Mouse (Mus musculus) liver, embryonic 12.5 days (tissue): Measurements from ENCODE around the gene Pigc. TPM values are rescaled to one million over a fixed set of nuclear protein-coding genes. Genes with fewer than 3 reads are reported as not detected.

Experiments used
- ATAC-seq: fragments of 200-750 bp; cut with Nextera tagmentation; 2 replicates; pipeline ENCODE4 v1.8.0; 2017; ENCODE audit warnings: moderate number of reproducible peaks, mild to moderate bottlenecking, moderate library complexity
- H3K27ac ChIP-seq: fragments of 300-500 bp; sonication (generic); 2 replicates; pipeline ENCODE4 v1.5.1; 2016; ENCODE audit warnings: mild to moderate bottlenecking
- H3K27me3 ChIP-seq: fragments of 300-500 bp; sonication (generic); replicated peaks from 2 replicates; pipeline ENCODE4 v1.6.1; 2016; ENCODE audit warnings: mild to moderate bottlenecking, moderate library complexity
- H3K36me3 ChIP-seq: fragments of 300-500 bp; sonication (generic); 2 replicates; pipeline ENCODE4 v1.6.1; 2016; ENCODE audit warnings: mild to moderate bottlenecking, moderate library complexity
- H3K4me1 ChIP-seq: fragments of 300-500 bp; sonication (generic); 2 replicates; pipeline ENCODE4 v1.6.1; 2016
- H3K4me2 ChIP-seq: fragments of 300-500 bp; sonication (generic); 2 replicates; pipeline ENCODE4 v1.6.1; 2016; ENCODE audit warnings: mild to moderate bottlenecking, moderate library complexity
- H3K4me3 ChIP-seq: fragments of 300-500 bp; sonication (generic); 2 replicates; pipeline ENCODE4 v1.5.1; 2016; ENCODE audit warnings: mild to moderate bottlenecking, moderate library complexity
- H3K9ac ChIP-seq: fragments of 300-500 bp; sonication (generic); 2 replicates; pipeline ENCODE4 v1.6.1; 2016; ENCODE audit warnings: mild to moderate bottlenecking, moderate library complexity
- H3K9me3 ChIP-seq: fragments of 300-500 bp; sonication (generic); replicated peaks from 2 replicates; pipeline ENCODE4 v1.6.1; 2016; ENCODE audit warnings: mild to moderate bottlenecking, moderate library complexity
- WGBS: fragments of 180-500 bp; shearing (Covaris S2); methylation state at CpG from one replicate; pipeline ENCODE4 v1.1.7; 2016; ENCODE audit not compliant: insufficient replicate concordance; 5-methylcytosine and 5-hydroxymethylcytosine counted together
- polyA plus RNA-seq: library from polyadenylated mRNA; unstranded; fragments of >200 nt; fragmentation: Nextera tagmentation; extraction: Ambion mirVana; gene quantifications from 2 replicates; pipeline ENCODE4 v1.2.1, GENCODE M21; 2016

Gene Pigc
- polyA plus RNA-seq, 1 experiment from 2014 or later: 12.2 TPM

DNA sequence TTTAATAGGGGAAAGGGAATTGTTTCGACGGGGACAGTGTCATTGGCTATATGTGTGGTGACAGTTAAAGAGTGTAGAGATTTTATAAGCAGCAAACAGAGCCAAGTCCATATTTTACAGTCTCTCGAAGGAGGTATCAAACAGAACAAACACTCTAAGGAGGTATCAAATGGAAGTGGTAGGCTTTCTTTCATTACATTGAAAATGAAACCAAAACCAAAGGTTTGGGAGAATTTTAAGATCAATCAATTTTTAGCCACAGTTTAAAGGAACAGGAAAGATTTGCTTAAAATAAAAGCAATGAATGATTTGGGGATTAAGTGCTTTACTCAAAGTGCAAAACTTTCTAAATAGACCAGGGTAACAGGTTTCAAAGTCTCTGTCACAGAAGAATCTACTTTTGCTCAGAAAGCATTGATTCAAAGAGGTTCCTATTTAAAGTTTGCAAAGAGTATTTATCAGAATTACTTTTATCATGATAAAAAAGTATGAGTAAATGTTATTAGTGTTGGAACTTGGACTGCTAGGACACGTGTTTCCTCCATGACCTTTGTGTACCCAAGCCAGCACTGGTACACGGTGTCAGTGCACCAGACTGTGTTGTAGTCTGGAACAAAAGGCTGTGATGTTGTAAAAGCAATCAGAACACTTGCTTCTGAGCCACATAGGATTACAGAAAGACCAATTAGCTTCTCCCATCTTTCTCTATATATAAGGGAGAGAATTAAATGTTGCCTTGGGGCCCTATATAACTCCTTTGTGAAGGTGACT lies 17.8 kb upstream of the Pigc start:
- WGBS: 60% methylated on average over 5 of the region's 5 CpGs
- Histone ChIP-seq H3K9ac (no peak overlapping the region), H3K4me1 (no peaks in the 10 kb centered on the region), H3K27ac (no peak overlapping the region), H3K36me3 (no peaks in the 10 kb centered on the region), H3K4me3 (no peak overlapping the region), H3K9me3 (no peaks in the 10 kb centered on the region), H3K4me2 (no peak overlapping the region), H3K27me3 (no peaks in the 10 kb centered on the region; the same call in 1 of the 2 replicates)
- no peak for ATAC-seq

DNA sequence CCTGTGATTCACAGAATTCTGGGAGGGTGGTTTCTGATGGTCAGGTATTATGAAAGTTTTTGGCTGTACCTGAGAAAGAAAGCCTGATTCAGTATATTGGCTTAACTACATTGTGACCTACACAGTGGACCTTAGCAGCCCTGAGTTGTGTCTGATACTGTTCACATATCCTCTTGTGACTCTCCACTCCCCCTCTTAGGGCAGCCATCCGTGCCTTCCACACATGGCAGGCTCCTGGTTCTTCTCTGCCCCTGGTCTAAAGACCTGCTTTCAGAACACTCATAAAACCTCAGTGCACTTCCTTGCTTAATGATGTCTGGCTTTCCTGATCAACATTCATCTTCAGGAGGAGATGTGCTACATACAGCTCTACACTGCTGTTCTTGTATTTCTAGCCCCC lies 16.4 kb upstream of the Pigc start:
- ATAC-seq: no peak
- no peaks in the 10 kb centered on the region for H3K9me3 ChIP-seq
- no peaks in the 10 kb centered on the region for H3K36me3 ChIP-seq
- no peak overlapping the region for H3K4me3 ChIP-seq
- H3K27me3 ChIP-seq: peaks cover 5% of the 10 kb centered on the region; the same call in 1 of the 2 replicates
- no peak overlapping the region for H3K27ac ChIP-seq
- no peak overlapping the region for H3K4me2 ChIP-seq
- H3K9ac ChIP-seq: no peak overlapping the region
- H3K4me1 ChIP-seq: no peaks in the 10 kb centered on the region
- 52% methylated on average over 1 of the region's 1 CpGs for WGBS

DNA sequence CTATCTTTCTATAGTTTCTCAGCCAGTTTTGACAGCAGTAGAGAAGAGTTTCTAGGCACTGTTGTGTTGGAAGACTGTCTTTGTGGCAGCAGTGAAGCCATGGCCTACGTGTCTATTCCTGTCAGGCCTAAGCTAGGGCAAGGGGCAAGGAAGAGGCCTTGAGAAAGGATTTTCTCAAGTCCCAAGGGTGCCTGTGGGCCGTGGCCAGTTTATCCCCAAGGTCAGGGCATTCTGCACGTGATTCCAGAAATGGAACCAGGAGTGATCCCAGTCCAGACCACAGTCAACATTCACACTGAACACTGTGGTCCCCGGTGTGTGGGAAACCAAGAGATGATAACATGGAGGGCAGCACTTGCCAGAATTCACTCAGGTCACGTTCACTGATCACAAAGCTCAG lies 13.1 kb upstream of the Pigc start:
- Histone ChIP-seq H3K9me3 (no peaks in the 10 kb centered on the region), H3K36me3 (no peaks in the 10 kb centered on the region), H3K27ac (no peak overlapping the region), H3K27me3 (0 out of 2 replicates have a peak, but pooled peaks cover 5% of the 10 kb centered on the region), H3K4me2 (no peak overlapping the region), H3K4me3 (no peak overlapping the region), H3K9ac (no peak overlapping the region), H3K4me1 (no peaks in the 10 kb centered on the region)
- ATAC-seq: no peak
- WGBS: 44% methylated on average over 5 of the region's 5 CpGs

DNA sequence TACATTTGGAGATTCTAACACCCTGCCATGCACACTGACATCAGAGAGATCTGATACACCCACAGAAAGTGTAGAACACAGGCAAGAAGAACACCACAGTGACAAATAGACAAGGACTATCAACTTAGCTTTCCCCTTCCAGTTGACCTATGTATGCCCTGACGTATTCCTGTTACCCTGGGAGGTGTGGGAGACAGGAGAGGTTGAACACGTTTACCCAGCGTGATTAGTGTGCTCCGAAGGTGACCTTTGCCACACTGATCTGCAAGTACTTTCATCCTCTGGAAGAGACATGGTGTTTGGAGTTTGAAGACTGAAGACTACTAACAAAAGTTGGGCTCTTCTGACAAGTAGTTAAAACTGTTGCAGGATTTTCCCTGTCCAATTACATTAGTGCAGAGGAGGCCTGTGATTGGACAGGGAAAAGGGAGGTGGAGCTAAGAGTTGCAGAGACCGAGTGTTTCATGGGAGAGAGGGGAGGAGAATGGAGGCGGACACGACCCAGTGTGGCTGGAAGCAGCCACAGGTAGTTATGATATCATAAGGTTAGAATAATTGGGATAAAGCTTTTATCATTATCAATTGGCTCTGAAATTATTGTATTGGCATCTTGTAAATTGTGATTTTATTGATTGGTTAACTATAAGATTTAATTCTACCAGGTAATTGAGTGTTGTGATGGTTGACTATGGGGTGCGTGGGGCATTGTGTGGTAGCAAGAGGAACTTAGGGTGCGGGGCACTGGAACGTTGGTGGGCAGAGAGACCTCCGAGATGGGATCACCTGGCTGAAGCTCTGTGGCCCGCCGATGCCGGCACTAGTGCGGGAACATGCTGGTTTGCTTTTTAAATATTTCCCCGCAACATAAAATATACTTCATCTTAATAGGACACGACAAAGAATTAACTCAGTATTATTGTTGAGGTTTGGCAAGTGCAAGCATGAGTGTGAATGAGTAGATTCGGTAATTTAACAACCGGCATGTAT lies 10.7 kb upstream of the Pigc start:
- no peak overlapping the region for H3K27ac ChIP-seq
- H3K4me2 ChIP-seq: no peak overlapping the region
- H3K36me3 ChIP-seq: no peaks in the 10 kb centered on the region
- ATAC-seq: no peak
- 76% methylated on average over 19 of the region's 19 CpGs for WGBS
- H3K4me3 ChIP-seq: no peak overlapping the region
- H3K4me1 ChIP-seq: no peaks in the 10 kb centered on the region
- 0 out of 2 replicates have a peak, but pooled peaks cover 5% of the 10 kb centered on the region for H3K27me3 ChIP-seq
- no peak overlapping the region for H3K9ac ChIP-seq
- H3K9me3 ChIP-seq: no peaks in the 10 kb centered on the region

DNA sequence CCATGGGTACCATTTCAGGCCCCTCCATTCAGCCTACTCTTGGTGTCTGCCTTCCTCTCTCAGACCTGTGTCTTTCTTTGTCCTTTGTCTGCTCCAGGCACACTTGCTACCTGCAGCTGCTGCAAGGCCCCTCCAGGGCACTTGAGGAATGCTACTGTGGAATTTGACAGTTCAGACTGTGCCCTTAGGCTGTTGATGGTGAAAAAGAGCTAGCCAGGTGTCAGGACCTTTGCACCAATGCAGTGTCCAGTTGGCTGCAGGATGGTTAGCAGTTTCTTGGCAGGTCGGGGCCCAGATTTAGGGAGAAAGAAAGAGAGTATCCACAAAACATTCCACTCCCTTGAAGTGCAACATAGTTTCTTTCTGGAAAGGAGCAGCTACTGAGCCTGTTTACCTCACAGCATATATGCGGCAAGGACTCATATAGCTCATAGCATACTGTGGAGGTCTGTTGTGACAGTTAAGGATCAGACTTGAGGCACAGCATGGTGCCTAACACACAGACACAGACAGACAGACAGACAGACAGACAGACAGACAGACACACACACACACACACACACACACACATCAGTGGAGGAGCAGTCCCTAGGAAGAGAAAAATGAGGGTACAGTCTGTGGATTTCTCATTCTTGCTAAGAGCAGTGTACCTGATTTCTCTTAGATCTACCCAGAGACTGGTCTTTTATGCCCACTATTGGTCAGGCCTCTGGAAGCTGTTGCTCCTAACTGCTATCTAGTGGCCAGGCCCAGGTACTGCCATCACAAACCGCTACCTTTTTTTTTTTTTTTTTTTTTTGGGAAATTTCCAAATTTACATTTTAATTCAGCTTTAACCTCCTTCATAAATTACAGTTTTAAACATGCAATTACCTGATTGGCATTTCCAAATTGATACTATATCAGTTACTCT lies 6.3 kb upstream of the Pigc start:
- H3K36me3 ChIP-seq: no peaks in the 10 kb centered on the region
- no peak overlapping the region for H3K4me3 ChIP-seq
- 50% methylated on average over 3 of the region's 3 CpGs for WGBS
- H3K27ac ChIP-seq: no peak overlapping the region
- no peak overlapping the region for H3K4me2 ChIP-seq
- H3K9me3 ChIP-seq: no peaks in the 10 kb centered on the region
- peak; percentile 49; the same call in 1 of the 2 replicates for ATAC-seq
- H3K9ac ChIP-seq: no peak overlapping the region
- H3K27me3 ChIP-seq: peaks cover 15% of the 10 kb centered on the region; the same call in 1 of the 2 replicates
- no peaks in the 10 kb centered on the region for H3K4me1 ChIP-seq

DNA sequence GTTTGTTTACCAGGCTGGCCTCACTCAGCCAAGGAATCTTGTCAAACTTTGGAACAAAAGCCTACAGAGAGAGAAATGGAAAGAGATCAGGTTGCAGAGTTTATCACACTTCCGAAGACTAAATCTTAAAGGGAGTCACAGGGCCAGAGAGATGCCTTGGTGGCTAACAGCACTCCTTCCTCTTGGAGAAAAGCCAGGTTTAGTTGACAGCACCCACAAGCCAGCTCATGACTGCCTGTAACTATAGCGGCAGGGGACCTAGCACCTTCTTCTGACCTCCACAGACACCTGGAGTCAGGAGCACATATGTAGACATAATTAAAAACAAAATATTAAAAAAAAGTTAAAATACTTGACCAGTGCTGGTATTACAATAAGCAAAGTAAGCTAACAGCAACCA lies 1.1 kb upstream of the Pigc start:
- Histone ChIP-seq H3K9ac (no peak overlapping the region), H3K9me3 (no peaks in the 10 kb centered on the region)
- 91% methylated on average over 2 of the region's 2 CpGs for WGBS

DNA sequence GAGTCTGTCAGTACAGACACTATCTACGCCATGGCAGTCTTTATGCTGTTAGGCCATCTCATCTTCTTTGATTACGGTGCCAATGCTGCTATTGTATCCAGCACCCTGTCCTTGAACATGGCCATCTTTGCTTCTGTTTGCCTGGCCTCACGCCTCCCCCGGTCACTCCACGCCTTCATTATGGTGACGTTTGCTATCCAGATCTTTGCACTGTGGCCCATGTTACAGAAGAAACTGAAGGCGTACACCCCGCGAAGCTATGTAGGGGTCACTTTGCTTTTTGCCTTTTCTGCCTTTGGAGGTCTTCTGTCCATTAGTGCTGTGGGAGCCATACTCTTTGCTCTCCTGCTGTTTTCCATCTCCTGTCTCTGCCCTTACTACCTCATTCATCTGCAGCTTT lies 1.9 kb downstream of the Pigc start:
- no peak overlapping the region for H3K4me2 ChIP-seq

More for the DNA sequence above, 1.1 kb upstream of the Pigc start:
- no peak overlapping the region for H3K4me3 ChIP-seq
- H3K27ac ChIP-seq: no peak overlapping the region
- ATAC-seq: no peak
- peaks cover 15% of the 10 kb centered on the region; the same call in 1 of the 2 replicates for H3K27me3 ChIP-seq
- no peak overlapping the region for H3K4me2 ChIP-seq
- peaks cover 8% of the 10 kb centered on the region for H3K36me3 ChIP-seq
- peaks cover 15% of the 10 kb centered on the region for H3K4me1 ChIP-seq

DNA sequence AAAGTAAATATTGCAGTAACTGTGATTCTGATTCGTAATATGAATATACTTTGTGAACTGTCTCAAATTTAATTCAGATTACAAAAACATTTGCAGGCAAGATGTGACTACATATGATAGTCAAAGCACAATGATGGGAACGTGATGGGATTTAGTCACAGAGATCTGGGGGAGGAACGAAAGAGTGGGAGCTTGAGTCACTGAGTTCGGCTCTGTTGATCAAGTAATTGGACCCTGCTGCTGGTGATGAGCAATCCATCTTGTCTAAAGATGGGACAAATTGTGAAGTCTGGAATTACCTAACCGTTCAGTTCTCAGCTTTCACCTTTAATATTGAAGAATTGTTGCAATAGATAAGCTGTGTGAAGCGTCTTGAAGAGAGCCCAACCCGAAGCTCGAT lies 3.2 kb downstream of the Pigc start:
- peaks cover 8% of the 10 kb centered on the region for H3K36me3 ChIP-seq
- WGBS: 84% methylated on average over 8 of the region's 8 CpGs
- H3K27ac ChIP-seq: no peak overlapping the region
- no peak overlapping the region for H3K4me3 ChIP-seq
- no peak overlapping the region for H3K4me2 ChIP-seq
- ATAC-seq: no peak
- peaks cover 39% of the 10 kb centered on the region for H3K4me1 ChIP-seq
- H3K27me3 ChIP-seq: no peaks in the 10 kb centered on the region
- no peaks in the 10 kb centered on the region for H3K9me3 ChIP-seq
- H3K9ac ChIP-seq: no peak overlapping the region

More for the DNA sequence above, 1.9 kb downstream of the Pigc start:
- Histone ChIP-seq H3K4me1 (peaks cover 34% of the 10 kb centered on the region), H3K36me3 (peaks cover 8% of the 10 kb centered on the region), H3K9me3 (no peaks in the 10 kb centered on the region), H3K9ac (no peak overlapping the region), H3K27me3 (no peaks in the 10 kb centered on the region), H3K4me3 (no peak overlapping the region), H3K27ac (no peak overlapping the region)
- WGBS: 92% methylated on average over 9 of the region's 9 CpGs
- ATAC-seq: no peak

DNA sequence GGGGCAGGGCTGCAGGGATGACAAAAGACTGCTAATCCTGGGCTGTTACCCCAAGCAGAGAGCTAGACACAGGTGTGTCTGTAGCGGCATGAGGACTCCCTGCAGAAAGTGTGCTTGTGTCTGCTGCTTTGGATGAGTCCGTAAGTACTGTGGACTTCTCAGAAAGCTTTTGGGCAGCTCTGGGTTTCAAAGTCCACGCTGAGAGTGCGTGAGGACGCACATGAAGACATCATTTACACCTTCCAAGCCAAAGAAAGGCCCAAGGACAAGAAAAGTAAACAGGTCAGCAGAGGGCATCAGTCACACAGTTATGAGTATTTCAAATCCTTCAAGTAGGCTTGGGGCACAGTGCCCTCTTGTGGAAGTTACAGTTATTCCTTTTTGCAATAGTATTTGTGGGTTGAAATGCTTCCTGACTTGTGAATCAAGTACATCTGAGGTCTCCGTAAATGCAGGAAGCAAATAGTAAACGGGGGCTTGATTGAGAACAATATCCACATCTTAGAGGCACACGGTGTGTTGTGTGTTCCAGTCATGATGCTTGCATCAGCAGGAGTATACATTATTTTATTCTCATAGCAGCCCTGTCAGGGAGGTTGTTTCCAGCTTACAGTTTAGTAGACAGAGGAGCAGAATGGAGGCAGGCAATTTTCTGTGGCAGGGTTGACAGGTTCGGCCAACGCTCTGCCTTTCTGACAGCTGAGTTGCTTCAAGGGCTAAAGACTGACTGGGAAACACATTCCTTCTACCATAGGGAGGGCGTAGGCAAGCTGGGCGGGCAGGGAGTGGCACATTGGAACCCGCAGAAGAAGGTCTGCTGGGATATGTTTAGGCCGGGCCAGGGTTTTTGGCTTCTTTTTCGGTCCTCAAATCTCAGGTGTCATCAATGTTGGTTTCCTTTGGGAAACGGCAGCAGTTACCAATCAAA lies 7.5 kb downstream of the Pigc start:
- no peak overlapping the region for H3K4me3 ChIP-seq
- peaks cover 23% of the 10 kb centered on the region for H3K4me1 ChIP-seq
- no peaks in the 10 kb centered on the region for H3K27me3 ChIP-seq
- no peaks in the 10 kb centered on the region for H3K9me3 ChIP-seq
- peak; percentile 72 for ATAC-seq
- H3K9ac ChIP-seq: no peak overlapping the region
- WGBS: 43% methylated on average over 16 of the region's 16 CpGs
- no peak overlapping the region for H3K4me2 ChIP-seq
- no peak overlapping the region for H3K27ac ChIP-seq
- H3K36me3 ChIP-seq: no peaks in the 10 kb centered on the region; the same call in 1 of the 2 replicates

DNA sequence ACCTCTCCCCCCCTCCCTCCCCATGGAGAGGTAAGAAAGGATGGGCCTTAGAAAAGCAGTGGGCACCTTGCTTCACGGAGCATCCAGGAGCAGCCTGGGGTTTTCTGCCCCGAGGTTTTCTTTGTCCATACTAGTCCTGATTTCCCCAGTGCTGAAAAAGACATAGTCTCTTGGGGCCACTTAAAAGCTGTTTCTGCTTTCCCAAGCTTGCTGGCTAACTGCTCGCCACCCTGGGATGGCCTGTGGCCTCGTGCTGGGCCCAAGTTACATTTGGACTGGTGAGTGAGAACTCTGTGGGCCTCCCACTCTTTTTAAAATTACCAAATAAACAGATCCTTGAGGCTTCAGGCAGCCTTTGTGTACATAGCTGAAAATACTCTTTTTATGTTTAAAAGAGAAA lies 8.3 kb downstream of the Pigc start:
- Histone ChIP-seq H3K9me3 (no peaks in the 10 kb centered on the region), H3K27ac (no peak overlapping the region), H3K4me1 (peaks cover 23% of the 10 kb centered on the region), H3K27me3 (no peaks in the 10 kb centered on the region), H3K9ac (no peak overlapping the region), H3K36me3 (no peaks in the 10 kb centered on the region), H3K4me2 (no peak overlapping the region), H3K4me3 (no peak overlapping the region)
- 72% methylated on average over 4 of the region's 4 CpGs for WGBS
- ATAC-seq: no peak
